Mouse (Mus musculus): ENCODE measurements around the gene Lbx2.

GRCm38 (mm10) chr6:83136881-83137575 is 50.9 kb downstream of the Lbx2 start:
- TF ChIP-seq CTCF (IDR thresholded peaks at IDR 0.05; ENCODE audit: low read depth) (no peak), EP300 (IDR thresholded peaks at IDR 0.05; ENCODE audit: low read depth) (no peak)
